Mouse (Mus musculus): ENCODE measurements at regions not wholly inside any gene's neighbourhood (a gene's known extent, or its start where the extent isn't known, plus 50 kb on each side); places are given as distances from the start of the nearest gene placed in this dataset.
"Not testable (repeated sequence)": the region's sequence is repeated elsewhere in the genome, so short reads cannot be mapped to it uniquely, and the experiment has no call there.

- DNase-seq (ENCODE audit: low spot score in 2 of 2), result peak; percentile 8 to 62
These were observed 167.2 kb upstream of the Gm21833 start for GRCm38 (mm10) chr16:82661015-82661414.

- no peak for DNase-seq (ENCODE audit: low spot score in 2 of 2)
These were observed 153.3 kb upstream of the Gm21833 start for GRCm38 (mm10) chr16:82674926-82675325.

DNA sequence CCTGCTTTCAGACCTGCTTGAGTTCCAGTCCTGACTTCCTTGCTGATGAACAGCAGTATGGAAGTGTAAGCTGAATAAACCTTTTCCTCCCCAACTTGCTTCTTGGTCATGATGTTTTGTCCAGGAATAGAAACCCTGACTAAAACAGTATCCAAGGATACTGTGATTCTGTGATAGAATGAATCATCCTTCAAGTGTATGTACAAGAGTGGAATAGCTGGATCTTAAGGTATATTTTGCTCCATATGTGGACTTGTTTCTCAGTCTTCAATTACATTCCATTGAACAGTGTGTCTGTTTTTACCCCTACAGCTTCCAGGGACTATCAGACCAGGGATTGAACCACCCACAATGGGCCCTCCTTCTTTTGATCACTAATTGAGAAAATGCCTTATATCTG lies 145.1 kb upstream of the Gm21833 start:
- not testable (repeated sequence) for DNase-seq (ENCODE audit: low spot score in 2 of 2)

GRCm38 (mm10) chr16:82700922-82701321 lies 127.3 kb upstream of the Gm21833 start:
- DNase-seq (ENCODE audit: low spot score in 2 of 2), result no peak

DNA sequence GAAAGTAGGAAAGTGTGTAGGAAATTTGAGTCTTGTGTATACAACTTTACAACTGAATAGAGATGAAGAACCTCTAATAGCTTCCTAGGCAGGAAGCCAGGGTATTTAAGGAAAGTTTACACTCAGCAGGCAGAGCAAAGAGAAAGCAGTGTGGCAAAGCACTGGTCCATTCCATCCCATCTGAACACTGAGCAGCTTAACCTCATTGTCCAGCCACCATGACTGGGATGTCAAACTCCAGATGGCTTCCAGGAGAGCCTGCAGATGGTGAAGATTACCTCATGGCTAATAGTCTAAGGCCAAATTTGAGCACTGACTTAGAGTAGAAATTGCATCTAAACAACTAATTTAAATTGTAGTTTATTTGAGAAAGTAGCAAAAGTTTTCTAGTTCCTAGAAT lies 117.0 kb upstream of the Gm21833 start:
- DNase-seq (ENCODE audit: low spot score in 2 of 2), result peak in 1 of 2 experiments; percentile 11

GRCm38 (mm10) chr16:82734117-82734516 lies 94.1 kb upstream of the Gm21833 start:
- peak in 1 of 2 experiments; percentile 10 for DNase-seq (ENCODE audit: low spot score in 2 of 2)

GRCm38 (mm10) chr16:82758466-82758865 lies 69.7 kb upstream of the Gm21833 start:
- no peak for DNase-seq (ENCODE audit: low spot score in 2 of 2)
